Mouse (Mus musculus) embryonic facial prominence, embryonic 12.5 days (tissue): ENCODE results near the gene Sall4. TPM values are rescaled to one million over a fixed set of nuclear protein-coding genes. Genes with fewer than 3 reads are reported as not detected.

Experiments
- ATAC-seq: fragments of 200-750 bp; cut with Nextera tagmentation; 2 replicates; pipeline ENCODE4 v1.8.0; 2017; ENCODE audit not compliant: insufficient number of reproducible peaks, insufficient read depth, low FRiP score, low TSS enrichment
- H3K27ac ChIP-seq: fragments of 300-500 bp; sonication (generic); 2 replicates; pipeline ENCODE4 v1.5.1; 2016; ENCODE audit warnings: mild to moderate bottlenecking
- H3K27me3 ChIP-seq: fragments of 300-500 bp; sonication (generic); 2 replicates; pipeline ENCODE4 v1.6.1; 2016; ENCODE audit warnings: mild to moderate bottlenecking, moderate library complexity
- H3K36me3 ChIP-seq: fragments of 300-500 bp; sonication (generic); 2 replicates; pipeline ENCODE4 v1.6.1; 2016; ENCODE audit warnings: mild to moderate bottlenecking
- H3K4me1 ChIP-seq: fragments of 300-500 bp; sonication (generic); 2 replicates; pipeline ENCODE4 v1.6.1; 2016
- H3K4me2 ChIP-seq: fragments of 300-500 bp; sonication (generic); replicated peaks from 2 replicates; pipeline ENCODE4 v1.6.1; 2016; ENCODE audit warnings: mild to moderate bottlenecking, moderate library complexity
- H3K4me3 ChIP-seq: fragments of 300-500 bp; sonication (generic); 2 replicates; pipeline ENCODE4 v1.5.1; 2016; ENCODE audit warnings: mild to moderate bottlenecking
- H3K9ac ChIP-seq: fragments of 300-500 bp; sonication (generic); 2 replicates; pipeline ENCODE4 v1.6.1; 2016; ENCODE audit warnings: mild to moderate bottlenecking, moderate library complexity
- H3K9me3 ChIP-seq: fragments of 300-500 bp; sonication (generic); 2 replicates; pipeline ENCODE4 v1.6.1; 2016; ENCODE audit warnings: mild to moderate bottlenecking, moderate library complexity
- WGBS: fragments of 180-500 bp; shearing (Covaris S2); methylation state at CpG from one replicate; pipeline ENCODE4 v1.1.7; 2016; 5-methylcytosine and 5-hydroxymethylcytosine counted together
- polyA plus RNA-seq: library from polyadenylated mRNA; unstranded; fragments of >200 nt; fragmentation: Nextera tagmentation; extraction: Ambion mirVana; gene quantifications from 2 replicates; pipeline ENCODE4 v1.2.1, GENCODE M21; 2016

Sall4 gene
- 2.9 and 3.2 TPM in 2 replicates for polyA plus RNA-seq

DNA sequence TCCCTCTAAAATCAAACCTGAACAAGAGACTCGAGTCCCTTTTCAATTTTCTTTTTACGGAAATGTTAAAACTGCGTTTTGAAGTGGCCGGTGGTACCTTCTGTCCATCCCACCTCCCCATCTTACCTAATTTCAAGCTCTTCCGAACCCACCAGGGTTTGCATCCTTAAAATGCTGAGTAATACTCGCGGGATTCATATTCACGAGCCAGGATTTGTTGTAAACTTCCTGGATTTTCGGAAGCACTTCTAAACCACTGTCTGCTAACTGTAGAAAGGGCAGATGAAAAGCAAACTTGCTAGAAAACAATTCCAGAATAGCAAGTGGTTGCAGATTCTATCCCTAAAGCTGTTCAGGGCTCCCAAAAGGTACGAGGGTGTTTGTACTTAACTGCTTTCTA, at the start of gene Sall4:
TSS of gene Sall4 (minus strand) at position 362 of the 400 bp plus-strand sequence.
- no peaks in the 10 kb centered on the region for H3K9me3 ChIP-seq
- 8% methylated on average over 10 of the region's 10 CpGs for WGBS
- no peak for ATAC-seq
- no peaks in the 10 kb centered on the region for H3K36me3 ChIP-seq
- peaks cover 48% of the 10 kb centered on the region for H3K27me3 ChIP-seq
- H3K9ac ChIP-seq = peak within 1 kb of the TSS; percentile 58
- H3K27ac ChIP-seq = peak within 1 kb of the TSS; percentile 54; the same call in 1 of the 2 replicates
- peak within 1 kb of the TSS; percentile 97 for H3K4me2 ChIP-seq
- peaks cover 14% of the 10 kb centered on the region for H3K4me1 ChIP-seq
- H3K4me3 ChIP-seq = peak within 1 kb of the TSS; percentile 61

DNA sequence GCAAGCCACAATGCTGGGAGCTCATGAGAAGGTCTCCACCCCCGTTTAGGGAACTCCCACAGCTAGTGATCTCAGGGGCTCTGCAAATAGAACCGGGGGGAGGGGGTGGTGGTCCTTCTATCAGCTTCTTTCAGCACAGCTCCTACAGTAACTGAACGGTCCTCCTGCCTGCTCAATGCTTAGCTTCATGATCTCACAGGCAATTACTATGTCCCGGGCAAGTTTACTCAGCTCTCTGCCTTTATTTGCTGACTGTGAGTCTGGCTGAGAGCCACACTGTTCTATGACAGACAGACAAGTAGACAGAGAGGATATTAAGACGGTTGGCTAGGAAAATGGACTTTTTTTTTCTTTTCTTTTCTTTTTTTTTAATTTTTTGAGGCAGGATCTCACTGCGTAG, 45.5 kb upstream of the Sall4 start:
- H3K27me3 ChIP-seq = peaks cover 9% of the 10 kb centered on the region; the same call in 1 of the 2 replicates
- H3K4me3 ChIP-seq = no peak overlapping the region
- H3K27ac ChIP-seq = no peak overlapping the region
- H3K36me3 ChIP-seq = no peaks in the 10 kb centered on the region
- ATAC-seq = no peak
- WGBS = 48% methylated on average over 6 of the region's 6 CpGs
- no peak overlapping the region for H3K4me2 ChIP-seq
- H3K9me3 ChIP-seq = no peaks in the 10 kb centered on the region
- no peak overlapping the region for H3K9ac ChIP-seq
- H3K4me1 ChIP-seq = peaks cover 5% of the 10 kb centered on the region; the same call in 1 of the 2 replicates

DNA sequence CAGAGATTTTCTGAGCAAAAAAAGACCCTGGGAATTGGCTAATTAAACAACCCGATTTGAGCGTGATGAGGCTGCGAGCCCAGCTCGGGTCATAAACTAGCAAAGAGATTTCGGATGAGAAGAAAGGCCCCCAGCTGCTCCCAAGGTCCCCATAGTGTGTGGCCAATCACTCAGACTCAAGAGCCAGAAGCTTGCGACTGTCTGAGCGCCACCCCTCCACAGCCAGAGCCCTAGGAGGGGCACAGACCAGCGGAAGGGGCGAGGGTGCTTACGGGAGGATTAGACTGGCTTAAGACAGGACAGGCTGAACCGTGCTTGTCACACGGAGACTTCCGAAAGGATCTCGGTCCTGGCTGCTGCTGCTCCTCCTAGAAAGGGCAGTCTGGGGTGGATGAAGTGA, 42.2 kb upstream of the Sall4 start:
- 12% methylated on average over 14 of the region's 14 CpGs for WGBS
- peaks cover 12% of the 10 kb centered on the region for H3K4me1 ChIP-seq
- no peak overlapping the region for H3K4me3 ChIP-seq
- peaks cover 9% of the 10 kb centered on the region; the same call in 1 of the 2 replicates for H3K27me3 ChIP-seq
- no peaks in the 10 kb centered on the region for H3K36me3 ChIP-seq
- no peak overlapping the region for H3K27ac ChIP-seq
- 0 out of 2 replicates have a peak, but pooled peaks have one; percentile 19 for ATAC-seq
- H3K9me3 ChIP-seq = no peaks in the 10 kb centered on the region
- H3K9ac ChIP-seq = no peak overlapping the region
- H3K4me2 ChIP-seq = peak overlapping the region; percentile 25; the same call in 1 of the 2 replicates

DNA sequence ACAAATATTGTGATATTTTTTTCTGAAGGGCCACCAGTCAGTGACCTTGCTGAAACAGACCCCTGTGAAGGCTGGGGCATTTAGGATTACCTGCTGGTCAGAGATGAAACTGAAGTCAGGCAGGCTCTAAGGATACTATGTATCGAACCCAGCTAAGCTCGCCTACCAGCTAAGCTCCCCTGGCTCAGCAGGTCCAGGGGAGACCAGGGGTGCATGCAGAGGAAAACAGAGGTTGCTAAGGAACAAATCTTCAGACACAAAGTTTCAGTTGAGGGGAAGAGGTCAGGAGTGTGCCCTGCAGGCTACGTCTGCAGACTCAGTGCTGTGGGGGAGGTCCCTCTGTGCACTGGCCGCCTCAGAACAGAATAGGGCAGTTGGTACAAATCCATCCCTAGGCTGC, 39.9 kb upstream of the Sall4 start:
- H3K27me3 ChIP-seq = peaks cover 9% of the 10 kb centered on the region; the same call in 1 of the 2 replicates
- no peaks in the 10 kb centered on the region for H3K36me3 ChIP-seq
- no peak for ATAC-seq
- peaks cover 12% of the 10 kb centered on the region for H3K4me1 ChIP-seq
- H3K4me3 ChIP-seq = no peak overlapping the region
- no peak overlapping the region for H3K9ac ChIP-seq
- H3K9me3 ChIP-seq = no peaks in the 10 kb centered on the region
- H3K27ac ChIP-seq = no peak overlapping the region
- no peak overlapping the region for H3K4me2 ChIP-seq
- WGBS = 21% methylated on average over 4 of the region's 4 CpGs

DNA sequence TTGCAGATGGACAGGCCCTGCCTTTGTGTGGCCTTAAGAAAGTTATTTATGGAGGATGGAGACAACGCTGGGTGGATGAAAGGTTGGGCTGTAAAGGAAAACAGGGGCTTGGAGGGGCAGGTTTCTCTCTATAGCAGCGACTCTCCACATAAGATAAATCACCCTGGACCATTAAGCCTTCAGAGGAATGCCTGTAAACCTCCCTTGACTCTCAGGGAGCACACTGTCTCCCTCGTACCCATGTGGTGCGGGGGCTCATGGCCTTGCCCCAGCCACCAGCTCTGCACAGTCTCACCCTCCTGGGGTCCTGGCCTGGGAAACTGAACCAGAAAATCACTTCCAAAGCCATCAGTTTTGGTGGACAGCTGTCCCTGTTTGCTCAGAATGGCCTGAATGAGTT, 36.1 kb upstream of the Sall4 start:
- Histone ChIP-seq H3K9me3 (no peaks in the 10 kb centered on the region), H3K27ac (no peak overlapping the region), H3K4me3 (no peak overlapping the region), H3K4me1 (peaks cover 6% of the 10 kb centered on the region; the same call in 1 of the 2 replicates), H3K9ac (no peak overlapping the region), H3K4me2 (no peak overlapping the region), H3K27me3 (no peaks in the 10 kb centered on the region), H3K36me3 (no peaks in the 10 kb centered on the region)
- WGBS = 78% methylated on average over 4 of the region's 4 CpGs
- ATAC-seq = no peak

DNA sequence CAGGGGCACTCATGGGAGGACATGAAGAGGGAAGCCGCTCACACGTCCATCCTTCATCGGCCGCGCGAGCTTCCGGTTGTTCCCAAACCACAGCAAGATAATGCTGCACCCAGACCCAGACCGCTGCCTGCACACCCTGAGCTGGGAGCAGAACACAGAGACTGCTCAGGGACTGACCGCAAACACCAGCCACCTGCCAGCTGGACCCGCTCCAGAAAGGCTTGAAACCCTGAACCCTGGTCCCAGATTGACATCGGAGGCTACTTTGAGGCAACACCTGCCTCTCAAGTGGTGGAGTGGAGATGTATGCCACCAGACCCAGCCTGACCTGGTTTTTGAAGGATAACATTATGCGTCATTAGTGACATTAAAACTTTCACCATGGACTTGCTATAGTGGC, 31.6 kb upstream of the Sall4 start:
- Histone ChIP-seq H3K36me3 (no peaks in the 10 kb centered on the region), H3K4me3 (no peak overlapping the region), H3K27me3 (no peaks in the 10 kb centered on the region), H3K9ac (no peak overlapping the region), H3K27ac (no peak overlapping the region), H3K4me1 (no peaks in the 10 kb centered on the region), H3K9me3 (no peaks in the 10 kb centered on the region), H3K4me2 (no peak overlapping the region)
- no peak for ATAC-seq
- 87% methylated on average over 12 of the region's 12 CpGs for WGBS

GRCm38 (mm10) chr2:168798921-168799320, 31.2 kb upstream of the Sall4 start:
- no peaks in the 10 kb centered on the region for H3K27me3 ChIP-seq
- no peak for ATAC-seq
- no peak overlapping the region for H3K4me2 ChIP-seq
- WGBS = 83% methylated on average over 7 of the region's 7 CpGs
- no peak overlapping the region for H3K27ac ChIP-seq
- H3K4me1 ChIP-seq = no peaks in the 10 kb centered on the region
- no peaks in the 10 kb centered on the region for H3K9me3 ChIP-seq
- no peak overlapping the region for H3K9ac ChIP-seq
- no peak overlapping the region for H3K4me3 ChIP-seq
- no peaks in the 10 kb centered on the region for H3K36me3 ChIP-seq

- 34% methylated on average over 4 of the region's 4 CpGs for WGBS
- Histone ChIP-seq H3K27me3 (no peaks in the 10 kb centered on the region), H3K9me3 (no peaks in the 10 kb centered on the region), H3K27ac (peak overlapping the region; percentile 54), H3K4me2 (no peak overlapping the region), H3K36me3 (no peaks in the 10 kb centered on the region), H3K9ac (no peak overlapping the region; the same call in 1 of the 2 replicates), H3K4me3 (no peak overlapping the region), H3K4me1 (peaks cover 4% of the 10 kb centered on the region; the same call in 1 of the 2 replicates)
- ATAC-seq = peak; percentile 35; the same call in 1 of the 2 replicates
These were observed 23.5 kb upstream of the Sall4 start for GRCm38 (mm10) chr2:168791115-168791802.

- no peaks in the 10 kb centered on the region for H3K27me3 ChIP-seq
- peaks cover 2% of the 10 kb centered on the region; the same call in 1 of the 2 replicates for H3K4me1 ChIP-seq
- WGBS = 87% methylated on average over 9 of the region's 9 CpGs
- no peak overlapping the region for H3K4me2 ChIP-seq
- no peak overlapping the region for H3K27ac ChIP-seq
- H3K4me3 ChIP-seq = no peak overlapping the region
- no peaks in the 10 kb centered on the region for H3K36me3 ChIP-seq
- no peak overlapping the region for H3K9ac ChIP-seq
- no peak for ATAC-seq
- H3K9me3 ChIP-seq = no peaks in the 10 kb centered on the region
These were observed 18.4 kb upstream of the Sall4 start for GRCm38 (mm10) chr2:168786174-168786573.

DNA sequence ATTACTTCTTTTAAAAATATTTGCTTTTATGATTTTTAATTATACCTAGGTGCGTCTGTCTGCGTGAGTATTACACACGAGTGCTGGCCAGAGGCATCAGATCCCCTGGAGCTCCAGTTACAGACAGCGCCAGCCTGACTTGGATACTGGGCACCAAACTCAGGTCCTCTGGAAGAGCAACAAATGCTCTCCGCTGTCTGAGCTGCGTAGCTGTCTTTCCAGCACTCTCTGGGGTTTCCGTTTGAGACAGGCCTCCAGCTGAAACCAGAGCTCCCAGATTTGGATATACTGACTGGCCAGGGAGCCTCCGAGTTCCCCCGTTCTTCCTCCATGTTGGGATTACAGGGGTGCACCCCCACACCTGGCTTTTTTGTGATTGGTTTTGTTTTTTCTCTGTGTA, 12.9 kb upstream of the Sall4 start:
- 0 out of 2 replicates have a peak overlapping the region, but pooled peaks have one; percentile 7 for H3K9ac ChIP-seq
- no peaks in the 10 kb centered on the region for H3K9me3 ChIP-seq
- no peak overlapping the region for H3K27ac ChIP-seq
- no peak overlapping the region for H3K4me3 ChIP-seq
- no peak for ATAC-seq
- H3K4me1 ChIP-seq = peaks cover 12% of the 10 kb centered on the region; the same call in 1 of the 2 replicates
- H3K27me3 ChIP-seq = no peaks in the 10 kb centered on the region
- no peak overlapping the region for H3K4me2 ChIP-seq
- 27% methylated on average over 9 of the region's 9 CpGs for WGBS
- H3K36me3 ChIP-seq = no peaks in the 10 kb centered on the region

- Histone ChIP-seq H3K36me3 (no peaks in the 10 kb centered on the region), H3K27me3 (no peaks in the 10 kb centered on the region), H3K9me3 (no peaks in the 10 kb centered on the region), H3K4me2 (no peak overlapping the region), H3K4me3 (no peak overlapping the region), H3K4me1 (peaks cover 12% of the 10 kb centered on the region; the same call in 1 of the 2 replicates), H3K27ac (no peak overlapping the region), H3K9ac (no peak overlapping the region)
- WGBS = 16% methylated on average over 9 of the region's 9 CpGs
- ATAC-seq = no peak
These were observed 12.3 kb upstream of the Sall4 start for GRCm38 (mm10) chr2:168780024-168780423.

DNA sequence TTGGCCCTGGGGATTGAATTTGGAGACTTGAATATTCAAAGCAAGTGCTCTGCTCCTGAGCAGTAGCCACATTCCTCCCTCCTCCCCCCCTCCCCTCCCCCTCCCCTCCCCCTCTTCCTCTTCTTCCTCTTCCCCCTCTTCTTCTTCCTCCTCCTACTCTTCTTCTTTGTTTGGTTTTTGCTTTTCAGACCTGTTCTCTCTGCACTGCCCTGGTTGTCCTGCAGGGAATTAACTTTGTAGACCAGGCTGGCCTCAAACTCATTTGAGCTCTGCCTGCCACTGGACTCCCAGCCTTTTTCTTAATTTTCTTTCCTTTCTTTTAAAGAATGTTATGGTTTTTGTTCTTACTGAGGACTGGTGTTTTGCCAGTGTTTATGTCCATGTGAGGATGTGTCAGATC, 9.7 kb upstream of the Sall4 start:
- Histone ChIP-seq H3K27ac (no peak overlapping the region), H3K36me3 (no peaks in the 10 kb centered on the region), H3K4me2 (no peak overlapping the region), H3K9me3 (no peaks in the 10 kb centered on the region), H3K4me1 (peaks cover 12% of the 10 kb centered on the region; the same call in 1 of the 2 replicates), H3K4me3 (no peak overlapping the region), H3K9ac (no peak overlapping the region), H3K27me3 (no peaks in the 10 kb centered on the region)
- no peak for ATAC-seq
